Mouse (Mus musculus) cerebellum, adult 18-20 months (tissue): ENCODE data around the gene Fkbp7.
"Not testable (repeated sequence)": the region's sequence is repeated elsewhere in the genome, so short reads cannot be mapped to it uniquely, and the experiment has no call there.

Source experiments
- DNase-seq, 2 experiments: peaks; one replicate each; pipeline ENCODE4 v3.0.0; 2021

Fkbp7 gene

GRCm38 (mm10) chr2:76659419-76659818, 13.5 kb downstream of the Fkbp7 start:
- DNase-seq, result no peak

DNA sequence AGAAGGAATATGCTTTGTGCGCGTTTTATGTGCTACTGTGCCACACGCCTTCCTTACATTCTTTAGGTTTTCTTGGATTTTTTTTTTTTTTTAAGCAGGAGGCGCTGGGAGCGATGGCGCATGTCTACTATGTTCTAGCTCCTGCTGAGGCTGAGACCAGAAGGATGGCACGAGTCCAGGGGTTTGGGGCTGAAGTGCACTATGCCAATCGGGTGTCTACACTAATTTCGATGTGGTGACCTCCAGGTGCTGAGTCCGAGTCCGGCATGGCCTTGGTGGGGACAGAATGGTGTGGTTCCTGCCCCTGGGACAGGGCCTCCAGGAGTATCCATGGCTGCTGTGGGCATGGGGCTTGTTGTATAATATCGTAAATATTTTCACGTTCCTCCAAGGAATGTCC, 14.4 kb downstream of the Fkbp7 start:
- DNase-seq, result no peak

GRCm38 (mm10) chr2:76655982-76656381, 16.9 kb downstream of the Fkbp7 start:
- no peak for DNase-seq

- DNase-seq, result no peak
These were observed 17.5 kb downstream of the Fkbp7 start for GRCm38 (mm10) chr2:76655444-76655843.

GRCm38 (mm10) chr2:76654646-76655045, 18.3 kb downstream of the Fkbp7 start:
- no peak for DNase-seq

DNA sequence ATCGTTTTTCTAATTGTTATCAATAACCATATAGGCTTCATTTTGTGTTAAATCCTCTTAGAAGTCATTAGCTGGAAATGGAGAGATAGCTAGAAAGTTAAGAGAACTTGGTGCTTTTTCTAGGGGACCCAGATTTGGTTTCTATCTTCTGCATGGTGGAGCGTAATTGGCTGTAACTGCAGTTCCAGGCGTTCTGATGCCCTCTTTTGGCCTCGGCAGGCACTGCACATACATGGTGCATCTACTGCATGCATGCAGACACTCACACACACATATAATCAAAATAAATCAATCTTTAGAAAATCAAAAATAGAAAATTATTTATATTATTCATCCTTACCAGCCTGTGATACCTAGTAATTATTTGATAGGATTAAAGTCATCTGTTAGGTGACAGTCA, 19.8 kb downstream of the Fkbp7 start:
- DNase-seq, result no peak

DNA sequence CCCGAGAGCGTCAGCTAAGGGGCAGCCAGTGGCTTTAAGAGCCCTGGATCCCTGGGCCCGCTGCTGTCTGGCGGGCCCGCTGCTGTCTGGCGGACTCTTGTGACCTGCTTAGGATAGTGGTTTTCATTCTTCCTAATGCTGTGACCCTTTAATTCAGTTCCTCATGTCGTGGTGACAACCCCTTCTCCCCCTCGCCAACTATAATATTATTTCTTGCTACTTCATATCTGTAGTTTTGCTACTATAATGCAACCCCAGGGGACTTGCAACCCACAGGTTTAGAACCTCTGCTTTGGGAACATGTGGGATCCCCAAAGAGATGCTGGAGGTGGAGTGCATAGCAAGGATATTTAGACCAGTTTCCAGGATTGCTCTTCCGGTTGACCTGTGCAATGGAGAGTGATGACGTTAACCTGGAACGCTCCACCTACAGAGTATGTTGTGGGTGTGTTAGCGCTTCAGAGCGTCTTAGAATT, 24.2 kb downstream of the Fkbp7 start:
- peak; percentile 39 to 48 for DNase-seq

DNA sequence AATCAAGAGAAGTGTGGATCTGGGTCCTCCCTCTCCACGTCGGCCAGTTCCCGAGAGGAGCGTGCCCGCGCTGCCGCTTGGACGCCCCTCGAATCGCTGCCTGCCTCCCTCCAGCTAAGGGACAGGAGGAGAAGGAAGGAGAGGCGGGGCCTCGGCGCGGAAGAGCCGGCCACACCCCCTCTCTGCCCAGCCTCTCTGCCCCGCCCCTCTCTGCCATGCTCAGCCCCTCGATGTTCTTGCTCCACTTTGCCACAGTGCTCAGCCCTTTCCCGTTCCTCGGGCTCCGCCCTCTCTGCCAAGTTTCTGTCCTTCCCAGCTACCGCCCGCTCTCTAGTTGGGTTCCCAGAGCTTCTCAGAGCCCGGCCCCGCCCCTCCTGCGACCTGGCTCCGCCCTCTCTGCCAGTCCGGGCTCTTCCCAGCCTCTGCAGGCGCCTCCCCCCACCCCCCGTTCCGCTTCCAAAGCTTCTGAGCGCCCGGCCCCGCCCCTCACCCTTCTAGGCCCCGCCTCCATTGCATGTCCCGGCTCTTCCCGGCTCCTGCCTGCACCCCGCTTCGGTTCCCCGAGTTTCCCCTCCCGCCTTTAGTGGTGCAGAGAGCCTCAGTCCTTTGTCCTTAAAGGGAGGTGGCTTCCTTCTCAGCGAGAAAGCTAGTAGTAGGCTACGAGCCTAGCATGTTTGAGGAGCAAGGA, 24.9 kb downstream of the Fkbp7 start, which contains the start of the genes Prkra and Pjvk:
Gene Prkra, minus strand, starts transcription at position 133 of the 688 bp plus-strand sequence.
Gene Pjvk, plus strand, starts transcription at position 594 of the 688 bp plus-strand sequence.
- peak; percentile 98 to 99 for DNase-seq

GRCm38 (mm10) chr2:76647441-76647869, 25.5 kb downstream of the Fkbp7 start:
- no peak for DNase-seq

- DNase-seq, result no peak
These were observed 29.1 kb downstream of the Fkbp7 start for GRCm38 (mm10) chr2:76643801-76644200.

- no peak for DNase-seq
These were observed 33.3 kb downstream of the Fkbp7 start for GRCm38 (mm10) chr2:76639637-76640036.

DNA sequence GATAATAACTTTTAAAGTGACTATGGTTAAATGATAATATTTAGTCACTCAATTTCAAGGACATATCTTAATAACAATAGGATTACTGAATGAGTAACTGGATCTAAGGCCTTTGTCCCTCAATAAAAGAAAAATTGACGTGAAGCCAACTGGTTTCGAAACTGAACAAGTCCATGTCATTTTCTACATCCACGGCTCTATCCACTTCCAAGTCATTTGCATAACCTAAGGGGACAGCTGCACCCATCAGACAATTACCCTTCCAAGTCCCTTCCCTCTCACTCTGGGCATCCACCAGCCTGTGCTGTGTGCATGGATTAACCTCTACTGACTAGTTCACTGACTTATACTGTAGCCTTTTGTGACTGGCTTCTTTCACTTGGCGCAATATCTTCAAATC, 41.3 kb downstream of the Fkbp7 start:
- no peak for DNase-seq

GRCm38 (mm10) chr2:76630293-76630692, 42.6 kb downstream of the Fkbp7 start:
- DNase-seq, result no peak

DNA sequence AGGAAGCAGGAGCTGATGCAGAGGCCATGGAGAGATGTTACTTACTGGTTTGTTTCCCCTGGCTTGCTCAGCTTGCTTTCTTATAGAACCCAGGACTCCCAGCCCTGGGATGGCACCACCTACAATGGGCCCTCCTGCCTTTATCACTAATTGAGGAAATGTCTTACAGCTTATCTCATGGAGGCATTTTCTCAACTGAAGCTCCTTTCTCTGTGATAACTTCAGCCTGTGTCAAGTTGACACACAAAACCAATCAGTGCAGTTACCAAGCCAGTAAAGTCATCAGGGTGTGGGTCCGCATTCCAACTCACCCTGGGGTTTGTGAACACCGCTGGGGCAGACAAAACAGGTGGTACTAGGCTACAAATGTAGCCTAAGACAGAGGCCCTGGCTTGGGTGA, 50.6 kb downstream of the Fkbp7 start:
- not testable (repeated sequence) for DNase-seq

DNA sequence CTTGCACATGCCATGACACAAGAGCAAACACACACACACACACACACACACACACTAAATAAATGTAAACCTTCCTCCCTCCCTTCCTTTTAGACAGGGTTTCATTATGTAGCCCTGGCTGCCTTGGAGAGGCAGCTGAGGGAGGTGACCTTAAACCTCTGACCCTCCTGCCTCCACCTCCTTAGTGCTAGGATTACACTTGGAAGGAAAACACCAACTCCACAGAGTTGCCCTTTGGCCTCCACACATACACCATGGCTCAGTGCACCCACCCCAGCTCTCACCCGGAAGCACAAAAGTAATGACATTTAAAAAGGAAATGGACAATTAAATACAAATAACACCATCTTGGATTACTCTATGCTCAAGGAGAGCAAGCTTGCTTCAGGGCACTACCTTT, 51.2 kb downstream of the Fkbp7 start:
- no peak for DNase-seq

GRCm38 (mm10) chr2:76620188-76620587, 52.7 kb downstream of the Fkbp7 start:
- no peak for DNase-seq

DNA sequence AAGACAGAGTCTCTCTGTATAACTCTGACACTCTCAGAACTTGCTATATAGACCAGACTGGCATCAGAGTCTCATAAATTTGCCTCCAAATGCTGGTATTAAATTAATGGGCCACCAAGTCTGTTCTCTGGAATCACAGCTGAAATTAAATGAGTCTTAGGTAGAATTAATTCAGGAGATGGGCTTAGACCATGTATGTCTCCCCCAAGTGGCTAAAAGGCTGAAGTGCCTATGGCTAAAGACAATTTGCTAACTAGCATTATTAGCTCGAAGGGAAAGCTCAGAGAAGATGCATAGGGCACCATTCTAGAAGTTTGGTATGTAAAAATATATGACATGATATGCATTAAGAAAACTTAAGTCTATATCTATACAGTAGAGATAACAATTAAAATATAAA, 54.8 kb downstream of the Fkbp7 start:
- peak; percentile 55 to 62 for DNase-seq
